Mouse (Mus musculus) neutrophil, adult 5-6 weeks (primary cell): ENCODE measurements at regions not wholly inside any gene's neighbourhood (a gene's known extent, or its start where the extent isn't known, plus 50 kb on each side); places are given as distances from the start of the nearest gene placed in this dataset.

Source experiments
- ATAC-seq: fragments of 151-379, 151-347 bp; 2 replicates; pipeline ENCODE4 v1.8.0; 2017; ENCODE audit warnings: mild to moderate bottlenecking, moderate TSS enrichment; ENCODE audit not compliant: insufficient number of reproducible peaks, poor library complexity, low FRiP score, severe bottlenecking; ENCODE audit errors: extremely low read depth

- ATAC-seq = no peak
These were observed 473.0 kb downstream of the Hs3st4 start for GRCm38 (mm10) chr7:124455659-124456058.

DNA sequence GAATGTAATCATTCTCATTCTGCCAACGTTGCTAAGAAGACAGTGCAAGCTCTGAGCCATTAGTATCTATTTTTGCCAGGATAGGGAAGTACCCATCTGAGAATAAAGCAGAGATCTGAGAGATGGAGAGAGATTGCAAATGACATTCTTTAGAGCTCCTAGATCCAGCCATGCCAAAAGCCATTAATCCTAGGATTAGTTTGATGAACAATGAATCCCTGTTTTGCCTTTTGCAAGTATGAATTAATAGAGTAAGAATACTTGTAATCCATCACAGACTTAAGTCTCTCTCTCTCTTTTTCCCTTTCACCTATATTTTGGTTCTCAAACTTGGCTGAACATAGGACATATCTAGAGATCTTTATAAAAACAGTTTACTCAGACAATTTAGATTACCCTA, 504.7 kb downstream of the Hs3st4 start:
- no peak for ATAC-seq

- ATAC-seq = no peak
These were observed 508.6 kb downstream of the Hs3st4 start for GRCm38 (mm10) chr7:124491109-124491793.

DNA sequence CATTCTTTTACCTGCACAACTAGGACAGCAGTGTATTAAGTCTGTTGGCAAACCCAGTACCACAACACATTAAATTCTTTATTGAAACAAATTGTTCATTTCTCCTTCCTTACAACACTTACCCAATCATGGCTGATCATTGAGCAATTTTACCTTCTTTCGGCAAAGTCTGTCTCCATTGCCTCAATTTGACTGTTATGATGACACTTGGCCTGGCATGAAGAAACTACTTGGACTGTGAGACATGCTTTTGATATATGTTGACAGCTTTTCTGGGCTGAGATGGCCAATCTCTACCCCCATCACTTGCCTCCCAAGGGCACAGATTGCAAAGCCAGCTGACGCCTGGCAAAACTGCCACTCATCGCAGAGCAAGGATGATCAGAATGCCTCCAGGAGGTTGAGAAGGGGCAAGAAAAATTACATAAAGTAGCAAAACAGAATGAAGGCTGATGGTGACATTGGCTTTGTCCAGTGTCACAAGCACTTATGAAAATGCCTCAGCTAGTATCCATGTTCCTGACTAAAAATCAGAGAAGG, 509.3 kb downstream of the Hs3st4 start:
- no peak for ATAC-seq

DNA sequence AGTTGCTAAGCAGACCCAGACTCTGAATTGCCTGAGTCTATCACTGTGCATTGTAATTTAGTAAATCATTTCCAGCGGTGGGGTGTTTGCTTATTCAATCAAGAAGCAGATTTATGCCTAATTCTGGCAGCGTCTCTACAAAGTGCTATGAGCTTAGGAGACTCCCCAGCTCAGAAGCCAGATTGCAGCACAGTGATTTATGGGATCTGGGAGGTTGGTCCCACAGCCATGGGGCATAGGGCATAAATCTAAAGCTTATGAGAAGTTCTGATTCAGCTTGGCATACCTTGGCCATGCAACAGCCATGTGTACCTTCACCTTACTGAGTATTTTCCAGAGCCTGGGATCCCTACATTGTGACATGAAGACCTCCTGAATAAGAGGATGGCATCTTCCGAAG, 518.0 kb downstream of the Hs3st4 start:
- no peak for ATAC-seq

DNA sequence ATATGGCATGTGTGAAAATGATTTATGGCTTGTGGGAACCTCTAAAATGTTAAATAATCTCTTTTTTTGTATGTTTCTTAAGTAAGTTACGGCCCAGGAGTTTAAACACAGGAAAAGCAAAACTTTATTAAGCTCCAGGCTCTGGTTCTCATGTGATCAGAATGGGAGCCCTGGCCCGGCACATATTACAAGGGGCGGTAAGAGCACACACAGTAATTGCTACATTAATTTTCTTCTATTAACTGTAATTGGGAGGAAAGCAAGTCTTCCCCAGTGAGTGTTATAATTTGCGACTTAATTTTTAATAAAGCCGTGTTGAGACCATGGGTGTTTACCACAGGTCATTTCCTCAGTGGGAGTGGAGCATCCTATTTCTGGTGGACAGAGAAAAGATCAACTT, 520.1 kb downstream of the Hs3st4 start:
- no peak for ATAC-seq

DNA sequence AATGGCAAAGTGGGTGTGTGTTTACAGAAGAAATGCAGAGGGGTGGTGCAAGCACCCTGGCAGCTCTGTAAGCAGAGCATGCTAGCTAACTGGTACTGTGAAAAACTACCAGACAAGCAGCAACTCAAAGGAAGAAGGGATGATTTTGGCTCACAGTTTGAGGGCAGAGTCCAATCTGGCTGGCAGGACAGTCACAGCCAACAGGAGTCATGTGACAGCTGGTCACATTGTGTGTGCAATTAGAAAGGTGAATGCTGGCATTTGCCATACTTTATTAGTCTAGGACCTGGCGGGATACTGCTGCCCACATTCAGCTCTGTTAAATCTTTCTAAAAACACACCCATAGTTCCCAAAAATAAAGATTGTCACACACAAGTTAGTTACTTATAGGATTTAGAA, 566.4 kb downstream of the Hs3st4 start:
- no peak for ATAC-seq

- ATAC-seq = no peak
These were observed 574.5 kb downstream of the Hs3st4 start for GRCm38 (mm10) chr7:124557213-124557612.

- ATAC-seq = no peak
These were observed 588.1 kb downstream of the Hs3st4 start for GRCm38 (mm10) chr7:124570804-124571203.

GRCm38 (mm10) chr7:124573666-124574065, 591.0 kb downstream of the Hs3st4 start:
- ATAC-seq = no peak

DNA sequence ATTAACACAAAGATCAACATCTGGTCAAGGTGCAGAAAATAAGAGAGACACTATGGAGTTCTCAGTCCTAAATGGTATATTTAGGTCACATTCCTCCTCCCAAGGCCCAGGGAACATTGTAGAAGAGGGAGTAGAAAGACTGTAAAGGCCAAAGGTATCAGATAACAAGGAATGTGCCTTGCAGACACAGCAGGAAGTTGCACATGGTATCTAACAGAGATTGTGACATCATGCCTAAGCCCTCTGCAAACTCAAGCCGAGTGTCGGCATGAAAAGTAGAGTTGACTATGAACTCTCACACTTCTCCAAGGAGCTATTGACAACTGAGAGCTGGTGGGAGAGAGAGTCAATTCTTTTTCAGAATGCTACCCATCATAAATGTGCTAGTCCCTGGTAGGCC, 598.7 kb downstream of the Hs3st4 start:
- no peak for ATAC-seq

GRCm38 (mm10) chr7:124585296-124585695, 602.6 kb downstream of the Hs3st4 start:
- no peak for ATAC-seq

- no peak for ATAC-seq
These were observed 608.7 kb downstream of the Hs3st4 start for GRCm38 (mm10) chr7:124591369-124591768.

DNA sequence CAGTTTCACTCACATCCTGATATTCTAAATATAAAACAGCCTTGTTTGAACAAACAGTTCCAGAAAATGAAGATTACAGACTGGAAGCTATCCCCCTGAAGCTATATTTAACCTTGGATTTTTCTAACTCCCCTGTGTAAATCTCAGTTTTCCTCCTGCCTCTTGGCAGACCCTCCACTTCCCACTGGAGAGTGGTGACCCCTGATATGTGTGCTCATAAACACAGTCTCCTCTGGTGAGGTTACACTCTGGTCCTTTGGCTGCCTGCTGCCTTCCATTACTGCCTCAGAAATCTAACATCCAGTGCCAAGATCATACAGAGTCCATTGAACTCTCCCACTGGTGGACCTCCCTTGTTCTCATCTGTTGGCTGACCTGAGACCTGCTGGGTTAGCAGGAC, 610.8 kb downstream of the Hs3st4 start:
- no peak for ATAC-seq

GRCm38 (mm10) chr7:124600767-124601166, 618.1 kb downstream of the Hs3st4 start:
- no peak for ATAC-seq

GRCm38 (mm10) chr7:124604581-124604980, 621.9 kb downstream of the Hs3st4 start:
- no peak for ATAC-seq

- ATAC-seq = no peak
These were observed 623.3 kb downstream of the Hs3st4 start for GRCm38 (mm10) chr7:124605978-124606377.

GRCm38 (mm10) chr7:124607061-124607460, 624.4 kb downstream of the Hs3st4 start:
- no peak for ATAC-seq

GRCm38 (mm10) chr7:124610437-124610836, 627.8 kb downstream of the Hs3st4 start:
- ATAC-seq = no peak

- ATAC-seq = no peak
These were observed 664.5 kb downstream of the Hs3st4 start for GRCm38 (mm10) chr7:124647131-124647530.
